Mouse (Mus musculus): ENCODE measurements around the gene Dnajc7. TPM values are rescaled to one million over a fixed set of nuclear protein-coding genes. Genes with fewer than 3 reads are reported as not detected.
A peak's percentile ranks its signal among the peaks of the same experiment; 100 is the strongest.

Gene Dnajc7
- total and polyA plus RNA-seq, 2 experiments from 2014 or later, result 67.1 to 234 TPM

- no peaks in the 10 kb centered on the region for H3K9me3 ChIP-seq (ENCODE audit: low read length)
- H3K27me3 ChIP-seq (ENCODE audit: insufficient read depth, low read length), result no peaks in the 10 kb centered on the region
- peak; percentile 86 for DNase-seq (ENCODE audit: low spot score)
- no peak overlapping the region; the same call in 1 of the 2 replicates for H3K27ac ChIP-seq (ENCODE audit: low read depth, low read length)
- no peaks in the 10 kb centered on the region for H3K36me3 ChIP-seq (ENCODE audit: insufficient read depth, low read length)
- 10% methylated on average over 8 of the region's 8 CpGs for WGBS
- 0 out of 2 replicates have a peak overlapping the region, but pooled peaks have one; percentile 19 for H3K9ac ChIP-seq (replicated peaks; ENCODE audit: low read length, poor library complexity, severe bottlenecking)
- peak overlapping the region; percentile 39 for H3K4me2 ChIP-seq (ENCODE audit: low read depth, low read length, poor library complexity, severe bottlenecking)
- ATAC-seq (ENCODE audit: low FRiP score), result peak; percentile 53; the same call in 1 of the 2 replicates
- H3K4me1 ChIP-seq (ENCODE audit: insufficient read depth, low read length), result peaks cover 5% of the 10 kb centered on the region
- TF ChIP-seq CTCF (IDR thresholded peaks at IDR 0.05), result peak; percentile 91
- peak overlapping the region; percentile 8; the same call in 1 of the 2 replicates for H3K4me3 ChIP-seq (ENCODE audit: low read depth, low read length)
These were observed 49.4 kb downstream of the Dnajc7 start for GRCm38 (mm10) chr11:100570430-100571201.

- H3K9ac ChIP-seq (replicated peaks; ENCODE audit: low read length, poor library complexity, severe bottlenecking), result no peak overlapping the region
- WGBS, result 65% methylated on average over 9 of the region's 9 CpGs
- no peak for DNase-seq (ENCODE audit: low spot score)
- no peaks in the 10 kb centered on the region for H3K9me3 ChIP-seq (ENCODE audit: low read length)
- H3K27ac ChIP-seq (ENCODE audit: low read depth, low read length), result no peak overlapping the region
- no peak overlapping the region for H3K4me3 ChIP-seq (ENCODE audit: low read depth, low read length)
- no peaks in the 10 kb centered on the region for H3K4me1 ChIP-seq (ENCODE audit: insufficient read depth, low read length)
- H3K36me3 ChIP-seq (ENCODE audit: insufficient read depth, low read length), result no peaks in the 10 kb centered on the region
- no peak overlapping the region for H3K4me2 ChIP-seq (ENCODE audit: low read depth, low read length, poor library complexity, severe bottlenecking)
- TF ChIP-seq CTCF (IDR thresholded peaks at IDR 0.05), result no peak
- no peak for ATAC-seq (ENCODE audit: low FRiP score)
- H3K27me3 ChIP-seq (ENCODE audit: insufficient read depth, low read length), result no peaks in the 10 kb centered on the region
These were observed 50.2 kb downstream of the Dnajc7 start for GRCm38 (mm10) chr11:100569789-100570188.

- H3K27ac ChIP-seq (ENCODE audit: low read depth, low read length), result no peak overlapping the region
- no peak for TF ChIP-seq CTCF (IDR thresholded peaks at IDR 0.05)
These were observed 51.3 kb downstream of the Dnajc7 start for GRCm38 (mm10) chr11:100568692-100569091.

GRCm38 (mm10) chr11:100567815-100568245 is 52.1 kb downstream of the Dnajc7 start:
- no peaks in the 10 kb centered on the region for H3K9me3 ChIP-seq (ENCODE audit: low read length)
- H3K4me2 ChIP-seq (ENCODE audit: low read depth, low read length, poor library complexity, severe bottlenecking), result no peak overlapping the region
- ATAC-seq (ENCODE audit: low FRiP score), result no peak

More at GRCm38 (mm10) chr11:100568692-100569091, 51.3 kb downstream of the Dnajc7 start:
- no peaks in the 10 kb centered on the region for H3K36me3 ChIP-seq (ENCODE audit: insufficient read depth, low read length)
- H3K4me1 ChIP-seq (ENCODE audit: insufficient read depth, low read length), result no peaks in the 10 kb centered on the region
- H3K4me3 ChIP-seq (ENCODE audit: low read depth, low read length), result no peak overlapping the region
- H3K9ac ChIP-seq (replicated peaks; ENCODE audit: low read length, poor library complexity, severe bottlenecking), result no peak overlapping the region
- DNase-seq (ENCODE audit: low spot score) (no peak), ATAC-seq (ENCODE audit: low FRiP score) (no peak)
- H3K9me3 ChIP-seq (ENCODE audit: low read length), result no peaks in the 10 kb centered on the region
- H3K4me2 ChIP-seq (ENCODE audit: low read depth, low read length, poor library complexity, severe bottlenecking), result no peak overlapping the region
- WGBS, result 82% methylated on average over 8 of the region's 8 CpGs
- H3K27me3 ChIP-seq (ENCODE audit: insufficient read depth, low read length), result no peaks in the 10 kb centered on the region

GRCm38 (mm10) chr11:100567229-100567628 is 52.7 kb downstream of the Dnajc7 start:
- no peak overlapping the region for H3K4me3 ChIP-seq (ENCODE audit: low read depth, low read length)
- no peak for TF ChIP-seq CTCF (IDR thresholded peaks at IDR 0.05)

More at GRCm38 (mm10) chr11:100567815-100568245, 52.1 kb downstream of the Dnajc7 start:
- TF ChIP-seq CTCF (IDR thresholded peaks at IDR 0.05), result no peak
- Histone ChIP-seq H3K27ac (ENCODE audit: low read depth, low read length) (no peak overlapping the region), H3K36me3 (ENCODE audit: insufficient read depth, low read length) (no peaks in the 10 kb centered on the region), H3K27me3 (ENCODE audit: insufficient read depth, low read length) (no peaks in the 10 kb centered on the region), H3K4me1 (ENCODE audit: insufficient read depth, low read length) (no peaks in the 10 kb centered on the region), H3K9ac (replicated peaks; ENCODE audit: low read length, poor library complexity, severe bottlenecking) (no peak overlapping the region), H3K4me3 (ENCODE audit: low read depth, low read length) (no peak overlapping the region)
- no peak for DNase-seq (ENCODE audit: low spot score)
- 76% methylated on average over 9 of the region's 9 CpGs for WGBS

GRCm38 (mm10) chr11:100564703-100565102 is 55.3 kb downstream of the Dnajc7 start:
- no peaks in the 10 kb centered on the region for H3K9me3 ChIP-seq (ENCODE audit: low read length)
- H3K27me3 ChIP-seq (ENCODE audit: insufficient read depth, low read length), result no peaks in the 10 kb centered on the region
- TF ChIP-seq CTCF (IDR thresholded peaks at IDR 0.05), result no peak
- no peak overlapping the region for H3K4me3 ChIP-seq (ENCODE audit: low read depth, low read length)
- H3K36me3 ChIP-seq (ENCODE audit: insufficient read depth, low read length), result no peaks in the 10 kb centered on the region
- DNase-seq (ENCODE audit: low spot score) (no peak), ATAC-seq (ENCODE audit: low FRiP score) (no peak)
- H3K27ac ChIP-seq (ENCODE audit: low read depth, low read length), result no peak overlapping the region
- no peak overlapping the region for H3K9ac ChIP-seq (replicated peaks; ENCODE audit: low read length, poor library complexity, severe bottlenecking)
- H3K4me2 ChIP-seq (ENCODE audit: low read depth, low read length, poor library complexity, severe bottlenecking), result no peak overlapping the region
- 91% methylated on average over 6 of the region's 6 CpGs for WGBS
- H3K4me1 ChIP-seq (ENCODE audit: insufficient read depth, low read length), result no peaks in the 10 kb centered on the region

More at GRCm38 (mm10) chr11:100567229-100567628, 52.7 kb downstream of the Dnajc7 start:
- no peaks in the 10 kb centered on the region for H3K27me3 ChIP-seq (ENCODE audit: insufficient read depth, low read length)
- ATAC-seq (ENCODE audit: low FRiP score) (no peak), DNase-seq (ENCODE audit: low spot score) (no peak)
- WGBS, result 85% methylated on average over 5 of the region's 5 CpGs
- no peaks in the 10 kb centered on the region for H3K36me3 ChIP-seq (ENCODE audit: insufficient read depth, low read length)
- no peak overlapping the region for H3K4me2 ChIP-seq (ENCODE audit: low read depth, low read length, poor library complexity, severe bottlenecking)
- H3K27ac ChIP-seq (ENCODE audit: low read depth, low read length), result no peak overlapping the region
- H3K9me3 ChIP-seq (ENCODE audit: low read length), result no peaks in the 10 kb centered on the region
- no peaks in the 10 kb centered on the region for H3K4me1 ChIP-seq (ENCODE audit: insufficient read depth, low read length)
- no peak overlapping the region for H3K9ac ChIP-seq (replicated peaks; ENCODE audit: low read length, poor library complexity, severe bottlenecking)
